Mouse (Mus musculus) left cerebral cortex, postnatal 4 days (tissue): Measurements from ENCODE around the gene Kptn. TPM values are rescaled to one million over a fixed set of nuclear protein-coding genes. Genes with fewer than 3 reads are reported as not detected.
A peak's percentile ranks its signal among the peaks of the same experiment; 100 is the strongest.

Source experiments
- DNase-seq: peaks from one replicate; pipeline ENCODE4 v3.0.0-alpha.2; 2022
- intact Hi-C: fragments of 180-260 bp; cut with DNase I; formaldehyde crosslinking; loops from one replicate; pipeline ENCODE4 v1.15.1; 2025
- total RNA-seq, 2 experiments: library from RNA; stranded (reverse); gene quantifications; 2 replicates each; pipeline ENCODE4 v1.2.3; 2021

Gene Kptn
- total RNA-seq, 2 experiments from 2014 or later: 38.0 to 43.2 TPM

GRCm38 (mm10) chr7:16156105-16156714 lies 36.5 kb downstream of the Kptn start:
- intact Hi-C loops: loop anchor here (10.0 kb wide), 1 partner anchor 181 kb away; no protein-coding TSS in a partner anchor
- no peak for DNase-seq

GRCm38 (mm10) chr7:16158735-16159134 lies 39.0 kb downstream of the Kptn start:
- no peak for DNase-seq

GRCm38 (mm10) chr7:16160702-16161101 lies 41.0 kb downstream of the Kptn start:
- DNase-seq: no peak

More at GRCm38 (mm10) chr7:16158735-16159134, 39.0 kb downstream of the Kptn start:
- intact Hi-C loops: loop anchor here (10.0 kb wide), 1 partner anchor 184 kb away; no protein-coding TSS in a partner anchor

GRCm38 (mm10) chr7:16161302-16161701 lies 41.6 kb downstream of the Kptn start:
- no peak for DNase-seq
- intact Hi-C loops: no loop called here

More at GRCm38 (mm10) chr7:16160702-16161101, 41.0 kb downstream of the Kptn start:
- intact Hi-C loops: no loop called here

GRCm38 (mm10) chr7:16162036-16162435 lies 42.3 kb downstream of the Kptn start:
- intact Hi-C loops: no loop called here
- DNase-seq: peak; percentile 23

GRCm38 (mm10) chr7:16172141-16172581 lies 52.5 kb downstream of the Kptn start:
- peak; percentile 50 for DNase-seq
- intact Hi-C loops: no loop called here

GRCm38 (mm10) chr7:16172586-16173140 lies 53.0 kb downstream of the Kptn start:
- intact Hi-C loops: no loop called here
- DNase-seq: no peak

- intact Hi-C loops: no loop called here
Observed at GRCm38 (mm10) chr7:16173146-16173545, 53.5 kb downstream of the Kptn start.

GRCm38 (mm10) chr7:16174597-16175541 lies 55.2 kb downstream of the Kptn start, which contains the start of gene Meis3:
Gene Meis3, plus strand, starts transcription at chr7:16175090.
- intact Hi-C loops: no loop called here
- DNase-seq: peak; percentile 72

More at GRCm38 (mm10) chr7:16173146-16173545, 53.5 kb downstream of the Kptn start:
- DNase-seq: no peak

GRCm38 (mm10) chr7:16175542-16175931 lies 55.8 kb downstream of the Kptn start:
- no peak for DNase-seq
- intact Hi-C loops: no loop called here

Other genes starting within 250 kb of the Kptn start
- not detected for gene Crx, start 239.9 kb upstream of the Kptn start, total RNA-seq
- gene Crxos, start 237.3 kb upstream of the Kptn start, total RNA-seq: not detected
- 1,000 to 10,000 TPM; 1,074 to 1,076 TPM for gene Selenow, start 197.5 kb upstream of the Kptn start, total RNA-seq
- 100 to 1,000 TPM; 110 to 112 TPM for gene Nop53, start 173.8 kb upstream of the Kptn start, total RNA-seq
- gene Ehd2, start 152.3 kb upstream of the Kptn start, total RNA-seq: 1 to 10 TPM; 6.2 to 6.7 TPM
- gene Bicra, start 72.0 kb upstream of the Kptn start, total RNA-seq: 10 to 100 TPM; 25.3 to 25.8 TPM
- under 1 TPM; 0.38 to 0.58 TPM for gene Zfp541, start 58.1 kb upstream of the Kptn start, total RNA-seq
- 100 to 1,000 TPM; 141 to 157 TPM for gene Napa, start 21.4 kb upstream of the Kptn start, total RNA-seq
- gene Slc8a2, start 9.9 kb downstream of the Kptn start, total RNA-seq: 100 to 1,000 TPM; 106 to 117 TPM
- 10 to 100 TPM; 70.6 to 74.8 TPM for gene Meis3, start 55.2 kb downstream of the Kptn start, total RNA-seq
- gene Dhx34, start 102.1 kb downstream of the Kptn start, total RNA-seq: 10 to 100 TPM; 12.2 to 13.4 TPM
- gene C5ar2, start 124.3 kb downstream of the Kptn start, total RNA-seq: under 1 TPM; 0.14 to 0.30 TPM
- 1 to 10 TPM in 1 of 2 experiments, under 1 TPM in 1; 0.97 to 1.8 TPM for gene C5ar1, start 139.6 kb downstream of the Kptn start, total RNA-seq
- gene Inafm1, start 153.7 kb downstream of the Kptn start, total RNA-seq: 10 to 100 TPM; 42.8 to 46.5 TPM
- 10 to 100 TPM; 86.2 to 91.5 TPM for gene Ccdc9, start 166.9 kb downstream of the Kptn start, total RNA-seq
- gene Bbc3, start 188.5 kb downstream of the Kptn start, total RNA-seq: 10 to 100 TPM; 45.7 to 51.8 TPM